Mouse (Mus musculus) heart, adult 2 months (tissue): ENCODE data around the gene Mrps31. TPM values are rescaled to one million over a fixed set of nuclear protein-coding genes. Genes with fewer than 3 reads are reported as not detected.

Experiments used
- DNase-seq, 2 experiments: peaks; one replicate each; pipeline ENCODE4 v3.0.0; 2021
- H3K27ac ChIP-seq: fragments of 200-600 bp; 2 replicates; pipeline ENCODE4 v1.8.1; 2022
- H3K27me3 ChIP-seq: fragments of 200-500 bp; 2 replicates; pipeline ENCODE4 v1.6.1; 2012; ENCODE audit warnings: mild to moderate bottlenecking, low read length, inconsistent platforms, mixed read lengths; ENCODE audit not compliant: control insufficient read depth, insufficient read depth
- H3K36me3 ChIP-seq: fragments of 200-500 bp; 2 replicates; pipeline ENCODE4 v1.6.1; 2012; ENCODE audit warnings: low read length, inconsistent platforms; ENCODE audit not compliant: control insufficient read depth, insufficient read depth
- H3K4me1 ChIP-seq: fragments of 200-500 bp; 2 replicates; pipeline ENCODE4 v1.6.1; 2011; ENCODE audit warnings: low read length; ENCODE audit not compliant: control insufficient read depth, insufficient read depth
- H3K4me3 ChIP-seq: fragments of 200-600 bp; 2 replicates; pipeline ENCODE4 v1.8.1; 2022
- H3K79me2 ChIP-seq: fragments of 200-500 bp; replicated peaks from 2 replicates; pipeline ENCODE4 v1.6.1; 2012; ENCODE audit warnings: mild to moderate bottlenecking, inconsistent platforms, low read length, moderate library complexity, mixed read lengths; ENCODE audit not compliant: control insufficient read depth, insufficient read depth
- H3K9ac ChIP-seq: fragments of 200-500 bp; 2 replicates; pipeline ENCODE4 v1.6.1; 2012; ENCODE audit warnings: low read depth, mild to moderate bottlenecking, control low read depth, inconsistent platforms, low read length, mixed read lengths
- CTCF ChIP-seq: fragments of 200-600 bp; IDR thresholded peaks from 2 replicates; pipeline ENCODE4 v1.8.1; 2022; ENCODE audit warnings: antibody characterized with exemption, mild to moderate bottlenecking, moderate library complexity
- EP300 ChIP-seq: fragments of 200-500 bp; IDR thresholded peaks from 2 replicates; pipeline ENCODE4 v1.6.1; 2011; ENCODE audit warnings: low read depth, low read length, control low read depth; ENCODE audit not compliant: insufficient read depth
- POLR2A ChIP-seq: fragments of 200-500 bp; IDR thresholded peaks from 2 replicates; pipeline ENCODE4 v1.6.1; 2011; ENCODE audit warnings: mild to moderate bottlenecking, low read depth, low read length, control low read depth; ENCODE audit not compliant: insufficient read depth
- WGBS: fragments of 180-500 bp; shearing (Covaris S2); methylation state at CpG from one replicate; pipeline ENCODE4 v1.1.7; 2018; 5-methylcytosine and 5-hydroxymethylcytosine counted together
- intact Hi-C: fragments of 180-260 bp; cut with DNase I; formaldehyde crosslinking; loops from one replicate; pipeline ENCODE4 v1.15.1; 2025
- polyA plus RNA-seq: library from polyadenylated mRNA; depleted of rRNA; stranded (reverse); fragments of >200 nt; gene quantifications from 2 replicates; pipeline ENCODE4 v1.2.3, GENCODE M21; 2012
- total RNA-seq, 2 experiments: library from RNA; stranded (reverse); gene quantifications; 2 replicates each; pipeline ENCODE4 v1.2.3; 2021

Mrps31 gene
- total and polyA plus RNA-seq, 3 experiments = 12.5 to 59.2 (median 51.1) TPM

DNA sequence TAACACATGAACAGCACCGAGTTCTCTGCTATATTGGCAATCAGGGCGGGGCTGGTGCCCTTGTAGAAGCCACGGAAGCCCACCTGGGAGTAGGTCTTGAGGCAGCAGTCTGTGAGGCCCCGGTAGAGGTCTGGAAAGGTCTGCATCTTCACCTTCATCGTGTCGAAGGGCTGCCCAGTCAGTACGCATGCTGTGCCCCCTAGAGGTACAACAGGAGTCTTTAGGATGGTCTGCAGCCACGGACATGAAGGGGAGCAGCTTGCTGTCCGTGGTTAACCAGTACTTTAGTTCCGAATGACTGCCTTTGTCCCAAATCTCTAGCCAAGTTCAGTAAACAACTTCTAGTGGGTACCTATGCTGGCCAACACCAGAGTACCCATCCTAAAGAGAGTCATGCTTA lies 21.3 kb upstream of the Mrps31 start:
- no peak for DNase-seq
- intact Hi-C loops = no loop called here
- H3K27me3 ChIP-seq = no peaks in the 10 kb centered on the region
- no peak overlapping the region for H3K9ac ChIP-seq
- no peaks in the 10 kb centered on the region for H3K36me3 ChIP-seq
- no peaks in the 10 kb centered on the region for H3K4me1 ChIP-seq
- H3K27ac ChIP-seq = no peak overlapping the region
- TF ChIP-seq EP300 (no peak), CTCF (no peak), POLR2A (no peak)
- WGBS = 83% methylated on average over 10 of the region's 10 CpGs
- H3K79me2 ChIP-seq = no peaks in the 10 kb centered on the region
- no peak overlapping the region for H3K4me3 ChIP-seq

- no peak overlapping the region for H3K27ac ChIP-seq
- no peak for DNase-seq
- no peaks in the 10 kb centered on the region for H3K27me3 ChIP-seq
- H3K4me1 ChIP-seq = no peaks in the 10 kb centered on the region
- H3K36me3 ChIP-seq = no peaks in the 10 kb centered on the region
- H3K4me3 ChIP-seq = no peak overlapping the region
- 88% methylated on average over 8 of the region's 8 CpGs for WGBS
- intact Hi-C loops = no loop called here
- TF ChIP-seq EP300 (no peak), CTCF (no peak), POLR2A (no peak)
- H3K9ac ChIP-seq = no peak overlapping the region
- H3K79me2 ChIP-seq = no peaks in the 10 kb centered on the region
Observed at GRCm38 (mm10) chr8:22390766-22391463, 20.2 kb upstream of the Mrps31 start.

- WGBS = 76% methylated on average over 4 of the region's 4 CpGs
- intact Hi-C loops = no loop called here
Observed at GRCm38 (mm10) chr8:22394471-22394870, 16.7 kb upstream of the Mrps31 start.

DNA sequence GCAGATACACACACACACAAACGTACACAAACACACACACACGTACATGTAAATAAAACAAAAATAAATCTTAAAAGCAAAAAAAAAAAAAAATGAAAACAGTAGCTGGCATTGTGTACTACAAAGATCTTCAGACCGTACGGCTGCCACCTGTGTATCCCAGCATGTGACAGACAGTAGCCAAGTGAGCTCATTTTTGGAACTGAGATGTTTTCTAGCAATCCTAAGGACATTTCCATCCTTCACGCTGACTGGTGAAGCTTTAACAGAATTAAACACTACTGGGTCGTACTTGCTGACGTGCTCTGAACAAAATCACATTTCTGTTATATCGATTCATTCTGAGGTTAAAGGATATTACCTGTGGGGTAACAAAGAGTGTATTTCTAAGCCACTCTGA lies 15.9 kb upstream of the Mrps31 start:
- H3K27ac ChIP-seq = no peak overlapping the region
- H3K4me3 ChIP-seq = no peak overlapping the region
- DNase-seq = no peak
- no peaks in the 10 kb centered on the region for H3K79me2 ChIP-seq
- no peak overlapping the region for H3K9ac ChIP-seq
- no peaks in the 10 kb centered on the region for H3K27me3 ChIP-seq
- H3K4me1 ChIP-seq = peaks cover 3% of the 10 kb centered on the region; the same call in 1 of the 2 replicates
- intact Hi-C loops = loop anchor here (5.0 kb wide), 2 partner anchors 82 to 203 kb away; partner anchors contain the start of gene Vps36
- peaks cover 2% of the 10 kb centered on the region; the same call in 1 of the 2 replicates for H3K36me3 ChIP-seq
- WGBS = 95% methylated on average over 8 of the region's 8 CpGs
- TF ChIP-seq EP300 = no peak
- no peak for TF ChIP-seq POLR2A

More at GRCm38 (mm10) chr8:22394471-22394870, 16.7 kb upstream of the Mrps31 start:
- Histone ChIP-seq H3K36me3 (peaks cover 2% of the 10 kb centered on the region; the same call in 1 of the 2 replicates), H3K79me2 (no peaks in the 10 kb centered on the region), H3K4me3 (no peak overlapping the region), H3K27ac (no peak overlapping the region), H3K9ac (no peak overlapping the region), H3K27me3 (no peaks in the 10 kb centered on the region), H3K4me1 (peaks cover 3% of the 10 kb centered on the region; the same call in 1 of the 2 replicates)
- DNase-seq = no peak
- TF ChIP-seq POLR2A = no peak
- TF ChIP-seq EP300 = no peak
- no peak for TF ChIP-seq CTCF

GRCm38 (mm10) chr8:22397811-22398141 lies 13.4 kb upstream of the Mrps31 start:
- Histone ChIP-seq H3K9ac (peak overlapping the region; percentile 89), H3K79me2 (no peaks in the 10 kb centered on the region), H3K4me1 (peaks cover 3% of the 10 kb centered on the region; the same call in 1 of the 2 replicates), H3K36me3 (peaks cover 2% of the 10 kb centered on the region; the same call in 1 of the 2 replicates), H3K4me3 (peak overlapping the region; percentile 81), H3K27ac (peak overlapping the region; percentile 97), H3K27me3 (no peaks in the 10 kb centered on the region)
- 4% methylated on average over 13 of the region's 13 CpGs for WGBS
- DNase-seq = no peak
- intact Hi-C loops = loop anchor here (2.0 to 5.0 kb wide), 3 partner anchors 13 to 205 kb away; partner anchors contain the start of genes Mrps31 and Vps36
- TF ChIP-seq POLR2A (no peak), EP300 (no peak), CTCF (no peak)

DNA sequence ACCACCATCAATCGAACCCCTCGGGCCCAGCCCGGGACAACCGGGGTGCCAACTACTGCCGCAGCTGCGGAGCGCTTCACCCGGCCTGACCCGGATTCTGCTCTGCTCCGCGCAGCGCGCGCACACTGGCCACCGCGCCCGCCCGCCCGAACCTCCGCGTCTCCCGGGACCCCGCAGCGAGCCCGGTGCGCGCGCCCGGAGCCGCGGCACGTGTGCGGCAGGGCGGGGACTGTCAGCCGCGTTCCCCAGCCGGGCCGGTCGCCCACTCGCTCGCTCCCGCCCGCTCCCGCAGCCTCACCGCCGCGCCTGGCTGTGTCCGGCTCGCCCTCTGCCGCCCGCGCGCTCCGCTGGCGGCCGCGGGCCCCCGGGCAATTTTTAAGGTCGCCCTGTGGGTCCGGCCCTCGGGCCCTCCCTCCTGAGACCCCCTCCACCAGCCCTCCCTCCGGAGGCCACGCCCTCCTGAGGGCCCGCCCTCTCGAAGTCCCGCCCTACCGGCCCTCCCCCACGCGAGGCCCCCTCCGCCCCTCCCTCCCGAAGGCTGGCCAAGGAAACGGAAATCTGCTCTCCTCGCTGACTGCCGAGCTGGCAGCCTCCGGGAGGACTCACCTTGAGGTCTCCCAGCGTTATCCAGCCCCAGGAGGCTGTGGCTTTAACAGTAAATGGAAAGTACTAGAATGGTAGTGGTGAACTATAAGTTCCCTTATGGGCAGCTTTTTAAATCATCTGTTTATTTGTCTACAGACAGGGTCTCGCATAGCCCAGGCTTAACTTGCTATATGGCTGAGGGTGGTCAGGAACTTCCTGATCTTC lies 12.8 kb upstream of the Mrps31 start, which contains the start of gene Slc25a15:
Gene Slc25a15 (minus strand): TSS at position 456 of the 810 bp plus-strand sequence.
- DNase-seq = peak; percentile 93 to 96
- H3K27ac ChIP-seq = peak within 1 kb of the TSS; percentile 97
- H3K36me3 ChIP-seq = peaks cover 2% of the 10 kb centered on the region; the same call in 1 of the 2 replicates
- no peaks in the 10 kb centered on the region for H3K27me3 ChIP-seq
- no peak for TF ChIP-seq CTCF
- TF ChIP-seq POLR2A = peak; percentile 98
- 0 out of 2 replicates have a peak, but pooled peaks have one; percentile 44 for TF ChIP-seq EP300
- H3K4me3 ChIP-seq = peak within 1 kb of the TSS; percentile 81
- intact Hi-C loops = loop anchor here (5.0 kb wide), 2 partner anchors 79 to 206 kb away; partner anchors contain the start of gene Vps36
- peaks cover 3% of the 10 kb centered on the region; the same call in 1 of the 2 replicates for H3K4me1 ChIP-seq
- peak within 1 kb of the TSS; percentile 89 for H3K9ac ChIP-seq
- no peaks in the 10 kb centered on the region for H3K79me2 ChIP-seq
- under 1% methylated on average over 60 of the region's 77 CpGs for WGBS
